Mouse (Mus musculus): Measurements from ENCODE around the gene Rpl13a. TPM values are rescaled to one million over a fixed set of nuclear protein-coding genes. Genes with fewer than 3 reads are reported as not detected.
"Not testable (repeated sequence)": the region's sequence is repeated elsewhere in the genome, so short reads cannot be mapped to it uniquely, and the experiment has no call there.

Rpl13a gene
- polyA plus RNA-seq, 1 experiment from 2014 or later: 1,369 TPM

DNA sequence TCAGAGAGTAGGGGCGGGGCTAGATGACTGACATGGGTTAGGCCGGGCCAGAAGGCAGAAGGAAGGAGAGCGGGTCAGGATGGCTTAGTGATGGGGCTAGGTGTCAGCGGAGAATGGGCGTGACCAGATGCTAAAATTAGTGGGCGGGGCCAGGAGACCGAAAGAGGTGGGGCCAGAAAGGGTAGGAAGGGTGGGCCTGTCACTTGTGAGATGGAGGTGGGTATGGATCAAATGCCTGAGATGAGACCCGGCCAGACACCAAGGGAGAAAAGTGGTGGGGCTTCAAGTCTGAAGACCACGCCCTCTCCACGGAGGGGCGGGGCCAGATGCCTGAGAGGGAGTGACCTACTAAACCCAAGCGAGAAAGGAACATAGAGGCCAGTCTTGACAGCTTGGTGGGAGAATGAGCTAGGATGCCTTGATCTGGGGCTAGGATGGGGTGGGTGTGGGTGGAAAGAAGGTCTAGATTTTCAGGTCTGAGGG lies 6.0 kb upstream of the Rpl13a start:
- no peaks in the 10 kb centered on the region for H3K27me3 ChIP-seq
- no peak overlapping the region for H3K27ac ChIP-seq (replicated peaks)
- no peaks in the 10 kb centered on the region for H3K9me3 ChIP-seq (replicated peaks)
- no peaks in the 10 kb centered on the region for H3K36me3 ChIP-seq
- ATAC-seq (ENCODE audit: insufficient number of reproducible peaks, low FRiP score, low TSS enrichment, low read depth): no peak
- H3K4me1 ChIP-seq: peaks cover 15% of the 10 kb centered on the region
- no peak overlapping the region for H3K4me3 ChIP-seq (replicated peaks)
- H3K4me2 ChIP-seq (replicated peaks): no peak overlapping the region
- H3K9ac ChIP-seq: no peak overlapping the region
- 10% methylated on average over 12 of the region's 12 CpGs for WGBS

DNA sequence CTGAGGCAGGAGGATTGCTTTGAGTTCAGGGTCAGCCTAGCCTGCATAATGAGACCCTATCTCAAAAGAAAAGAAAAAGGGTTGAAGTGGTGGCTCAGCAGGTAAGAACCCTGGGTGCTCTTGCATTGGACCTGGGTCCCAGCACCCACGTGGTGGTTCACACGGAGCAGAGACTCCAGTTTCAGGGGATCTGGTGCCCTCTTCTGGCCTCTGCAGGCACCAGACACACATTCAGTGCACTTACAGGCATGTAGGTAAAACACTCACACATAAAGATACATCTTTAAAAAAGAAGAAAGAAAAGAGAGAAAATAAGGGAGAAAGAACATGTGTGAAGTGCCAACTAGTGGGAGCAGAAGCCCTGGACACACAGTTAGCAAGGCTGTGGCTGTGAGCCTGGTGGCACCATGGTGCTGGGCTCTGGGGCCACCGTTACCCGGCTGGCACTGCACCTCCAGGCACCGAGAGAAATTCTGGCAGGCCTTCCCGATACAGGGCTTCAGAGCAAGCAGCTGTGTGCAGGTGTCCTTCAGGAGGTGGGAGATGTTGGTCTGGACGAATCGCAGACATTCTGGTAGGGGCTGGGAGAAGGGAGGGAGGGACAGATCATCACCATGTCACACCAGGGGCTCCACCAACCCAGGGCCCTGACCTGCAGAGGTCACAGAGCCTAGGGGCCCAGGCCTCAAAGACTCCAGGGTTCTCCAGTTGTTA lies 5.0 kb upstream of the Rpl13a start:
- Histone ChIP-seq H3K27me3 (no peaks in the 10 kb centered on the region), H3K4me1 (peaks cover 20% of the 10 kb centered on the region), H3K4me2 (replicated peaks) (no peak overlapping the region), H3K9ac (no peak overlapping the region), H3K27ac (replicated peaks) (no peak overlapping the region), H3K4me3 (replicated peaks) (no peak overlapping the region), H3K36me3 (no peaks in the 10 kb centered on the region), H3K9me3 (replicated peaks) (no peaks in the 10 kb centered on the region)
- no peak for ATAC-seq (ENCODE audit: insufficient number of reproducible peaks, low FRiP score, low TSS enrichment, low read depth)
- 78% methylated on average over 8 of the region's 8 CpGs for WGBS

DNA sequence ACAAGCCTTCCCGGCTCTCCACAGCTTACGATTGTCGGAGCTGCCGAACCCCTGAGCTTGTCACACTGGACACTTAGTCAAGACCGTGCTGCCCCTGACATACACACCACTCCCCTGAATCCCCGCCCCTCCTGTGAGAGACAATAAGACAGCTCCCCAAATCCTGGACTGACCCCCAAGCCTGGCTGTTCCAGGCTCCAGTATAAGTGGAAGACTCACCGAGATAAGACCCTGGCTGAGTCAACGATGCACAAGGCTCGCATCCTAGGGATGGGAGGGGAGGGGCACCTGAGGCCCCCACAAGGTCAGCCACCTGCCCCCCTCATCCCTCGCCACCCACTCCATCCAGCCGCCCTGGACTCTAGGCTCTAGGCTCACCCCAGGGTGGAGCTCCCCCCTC lies 3.3 kb upstream of the Rpl13a start:
- 77% methylated on average over 11 of the region's 11 CpGs for WGBS
- peaks cover 6% of the 10 kb centered on the region for H3K36me3 ChIP-seq
- no peak overlapping the region for H3K9ac ChIP-seq

GRCm38 (mm10) chr7:45129776-45130512 lies 1.4 kb upstream of the Rpl13a start:
- H3K9ac ChIP-seq: peak overlapping the region; percentile 51
- peak overlapping the region; percentile 71 for H3K4me2 ChIP-seq (replicated peaks)
- H3K9me3 ChIP-seq (replicated peaks): no peaks in the 10 kb centered on the region
- H3K4me1 ChIP-seq: peaks cover 40% of the 10 kb centered on the region
- WGBS: 55% methylated on average over 15 of the region's 15 CpGs
- no peak for ATAC-seq (ENCODE audit: insufficient number of reproducible peaks, low FRiP score, low TSS enrichment, low read depth)
- H3K27ac ChIP-seq (replicated peaks): peak overlapping the region; percentile 92; the same call in 1 of the 2 replicates
- no peaks in the 10 kb centered on the region for H3K27me3 ChIP-seq
- H3K36me3 ChIP-seq: peaks cover 24% of the 10 kb centered on the region
- H3K4me3 ChIP-seq (replicated peaks): peak overlapping the region; percentile 90

More for the DNA sequence above, 3.3 kb upstream of the Rpl13a start:
- Histone ChIP-seq H3K27me3 (no peaks in the 10 kb centered on the region), H3K4me1 (peaks cover 27% of the 10 kb centered on the region), H3K4me2 (replicated peaks) (no peak overlapping the region), H3K9me3 (replicated peaks) (no peaks in the 10 kb centered on the region), H3K4me3 (replicated peaks) (no peak overlapping the region), H3K27ac (replicated peaks) (no peak overlapping the region)
- ATAC-seq (ENCODE audit: insufficient number of reproducible peaks, low FRiP score, low TSS enrichment, low read depth): no peak

DNA sequence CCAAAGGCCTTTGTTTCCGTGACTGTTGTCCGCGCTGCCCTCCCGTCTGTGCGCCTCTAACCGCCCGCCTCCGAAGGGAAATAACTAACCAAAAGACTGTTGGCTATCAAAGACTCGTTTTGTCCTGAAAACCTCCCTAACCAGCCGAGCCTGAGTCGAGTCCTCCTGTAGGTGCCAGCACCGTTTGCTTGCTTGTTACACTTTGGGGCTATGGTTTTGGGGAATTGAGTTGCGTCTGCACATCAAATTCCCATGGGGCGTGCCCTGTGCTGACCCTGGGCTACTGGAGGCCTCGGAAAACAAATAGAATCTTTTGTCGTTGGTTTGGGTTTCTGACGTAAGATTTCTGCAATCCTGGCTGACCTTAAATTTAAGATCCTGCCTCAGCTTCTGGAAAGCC lies 757 bp upstream of the Rpl13a start:
- no peak for ATAC-seq (ENCODE audit: insufficient number of reproducible peaks, low FRiP score, low TSS enrichment, low read depth)
- WGBS: 2% methylated on average over 17 of the region's 17 CpGs

DNA sequence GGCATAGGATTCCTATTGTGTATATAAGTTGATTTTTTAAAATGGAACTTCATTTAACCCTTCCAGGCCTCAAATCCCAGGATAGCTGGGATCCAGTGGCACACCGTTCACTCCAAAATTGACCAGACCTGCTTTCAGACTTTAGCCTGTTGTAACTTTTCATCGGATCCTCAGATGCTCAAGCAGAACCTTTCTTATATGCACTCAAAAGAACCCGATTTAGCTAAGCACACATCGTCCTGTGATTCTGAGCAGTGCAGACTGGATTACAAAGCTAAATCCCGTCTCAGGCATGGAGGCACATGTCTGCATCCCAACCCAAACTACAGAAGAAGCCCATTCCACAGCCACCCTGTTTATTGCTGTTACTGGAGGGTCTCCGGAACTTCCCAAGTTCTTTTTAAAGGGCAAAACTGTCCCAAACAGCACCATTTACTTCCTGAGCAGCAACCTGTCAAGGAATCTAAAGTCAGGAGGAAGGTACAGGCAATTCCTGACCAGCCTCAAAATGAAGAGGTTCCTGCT lies 799 bp downstream of the Rpl13a start:
- peak overlapping the region; percentile 90 for H3K4me3 ChIP-seq (replicated peaks)
- peaks cover 29% of the 10 kb centered on the region for H3K36me3 ChIP-seq
- no peak for ATAC-seq (ENCODE audit: insufficient number of reproducible peaks, low FRiP score, low TSS enrichment, low read depth)
- peak overlapping the region; percentile 93 for H3K27ac ChIP-seq (replicated peaks)
- H3K4me2 ChIP-seq (replicated peaks): peak overlapping the region; percentile 82
- WGBS: 0% methylated on average over 6 of the region's 6 CpGs
- no peaks in the 10 kb centered on the region for H3K9me3 ChIP-seq (replicated peaks)
- peaks cover 45% of the 10 kb centered on the region for H3K4me1 ChIP-seq
- peak overlapping the region; percentile 98 for H3K9ac ChIP-seq
- no peaks in the 10 kb centered on the region for H3K27me3 ChIP-seq

More for the DNA sequence above, 757 bp upstream of the Rpl13a start:
- Histone ChIP-seq H3K4me3 (replicated peaks) (peak overlapping the region; percentile 90), H3K4me2 (replicated peaks) (peak overlapping the region; percentile 71), H3K9ac (peak overlapping the region; percentile 51), H3K4me1 (peaks cover 39% of the 10 kb centered on the region), H3K9me3 (replicated peaks) (no peaks in the 10 kb centered on the region), H3K27ac (replicated peaks) (peak overlapping the region; percentile 92), H3K36me3 (peaks cover 24% of the 10 kb centered on the region), H3K27me3 (no peaks in the 10 kb centered on the region)

GRCm38 (mm10) chr7:45126844-45127699 lies 1.5 kb downstream of the Rpl13a start:
- no peaks in the 10 kb centered on the region for H3K27me3 ChIP-seq
- H3K4me3 ChIP-seq (replicated peaks): peak overlapping the region; percentile 90
- H3K9me3 ChIP-seq (replicated peaks): no peaks in the 10 kb centered on the region
- peak overlapping the region; percentile 93 for H3K27ac ChIP-seq (replicated peaks)
- H3K9ac ChIP-seq: peak overlapping the region; percentile 98
- peaks cover 52% of the 10 kb centered on the region for H3K4me1 ChIP-seq
- H3K36me3 ChIP-seq: peaks cover 35% of the 10 kb centered on the region
- ATAC-seq (ENCODE audit: insufficient number of reproducible peaks, low FRiP score, low TSS enrichment, low read depth): no peak
- H3K4me2 ChIP-seq (replicated peaks): peak overlapping the region; percentile 82
- WGBS: 33% methylated on average over 21 of the region's 21 CpGs

GRCm38 (mm10) chr7:45126147-45126843 lies 2.3 kb downstream of the Rpl13a start:
- H3K4me1 ChIP-seq: peaks cover 59% of the 10 kb centered on the region
- no peaks in the 10 kb centered on the region for H3K27me3 ChIP-seq
- peak overlapping the region; percentile 82 for H3K4me2 ChIP-seq (replicated peaks)
- H3K27ac ChIP-seq (replicated peaks): peak overlapping the region; percentile 93
- no peak for ATAC-seq (ENCODE audit: insufficient number of reproducible peaks, low FRiP score, low TSS enrichment, low read depth)
- H3K9ac ChIP-seq: peak overlapping the region; percentile 98
- peaks cover 43% of the 10 kb centered on the region for H3K36me3 ChIP-seq
- WGBS: 70% methylated on average over 17 of the region's 17 CpGs
- peak overlapping the region; percentile 90 for H3K4me3 ChIP-seq (replicated peaks)
- H3K9me3 ChIP-seq (replicated peaks): no peaks in the 10 kb centered on the region

- WGBS: 71% methylated on average over 5 of the region's 5 CpGs
- ATAC-seq (ENCODE audit: insufficient number of reproducible peaks, low FRiP score, low TSS enrichment, low read depth); H3K9me3 ChIP-seq (replicated peaks); H3K27me3 ChIP-seq; H3K9ac ChIP-seq: not testable (repeated sequence)
- H3K36me3 ChIP-seq: peaks cover 49% of the 10 kb centered on the region
- peaks cover 66% of the 10 kb centered on the region for H3K4me1 ChIP-seq
- H3K4me2 ChIP-seq (replicated peaks): peak overlapping the region; percentile 64
- H3K27ac ChIP-seq (replicated peaks): peak overlapping the region; percentile 88
- H3K4me3 ChIP-seq (replicated peaks): peak overlapping the region; percentile 96; the same call in 1 of the 2 replicates
Measured at GRCm38 (mm10) chr7:45125649-45126048, 2.9 kb downstream of the Rpl13a start.

GRCm38 (mm10) chr7:45125144-45125600 lies 3.4 kb downstream of the Rpl13a start:
- Histone ChIP-seq H3K4me1 (peaks cover 68% of the 10 kb centered on the region), H3K9me3 (replicated peaks) (no peaks in the 10 kb centered on the region), H3K27ac (replicated peaks) (peak overlapping the region; percentile 88), H3K36me3 (peaks cover 54% of the 10 kb centered on the region), H3K4me2 (replicated peaks) (peak overlapping the region; percentile 64), H3K4me3 (replicated peaks) (peak overlapping the region; percentile 96), H3K9ac (no peak overlapping the region), H3K27me3 (no peaks in the 10 kb centered on the region)
- no peak for ATAC-seq (ENCODE audit: insufficient number of reproducible peaks, low FRiP score, low TSS enrichment, low read depth)
- 21% methylated on average over 7 of the region's 7 CpGs for WGBS
